Mouse (Mus musculus) thymus, adult 18-20 months (tissue): Measurements from ENCODE around the gene Dock1.

Experiments used
- DNase-seq, 2 experiments: peaks; one replicate each; pipeline ENCODE4 v3.0.0; 2022; ENCODE audit warnings: mixed read lengths in 2 of 2

Dock1 gene

DNA sequence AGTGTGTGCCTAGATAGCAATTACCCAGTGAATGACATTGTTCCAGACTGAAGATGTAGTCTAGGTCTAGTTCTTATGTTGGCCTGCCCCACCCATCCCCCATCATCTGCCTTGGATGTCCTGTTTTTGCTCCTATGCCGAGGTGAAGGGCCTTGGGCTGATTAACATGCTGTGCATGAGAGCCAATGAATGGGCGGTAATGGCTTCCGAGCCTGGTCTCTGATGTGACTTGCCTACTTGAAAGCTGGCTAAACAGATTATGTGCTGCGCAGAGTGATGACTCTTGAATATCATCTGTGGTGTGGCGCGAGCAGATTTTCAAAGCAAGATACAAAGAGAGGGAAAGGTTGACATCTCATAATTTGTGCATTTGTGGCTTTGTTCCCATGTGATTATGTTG lies 191.5 kb downstream of the Dock1 start:
- DNase-seq: no peak

DNA sequence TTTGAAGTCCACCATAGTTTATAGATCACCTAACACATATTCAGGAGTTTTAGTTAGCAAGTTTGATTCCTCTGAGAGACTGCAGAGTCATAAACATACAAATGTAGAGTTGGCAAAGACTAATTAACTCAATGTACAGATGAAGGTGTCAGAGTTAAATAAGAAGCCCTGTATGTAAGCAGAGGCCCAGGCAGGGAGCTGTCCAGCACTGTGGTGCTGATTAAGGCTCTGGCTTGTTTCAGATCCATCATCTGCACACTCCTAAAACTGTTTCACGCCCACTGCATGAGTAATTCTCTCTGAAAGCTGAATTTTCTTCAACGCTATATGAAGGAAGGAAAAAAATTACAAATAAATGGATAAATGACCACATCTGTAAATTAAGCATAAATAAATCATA lies 193.7 kb downstream of the Dock1 start:
- no peak for DNase-seq

DNA sequence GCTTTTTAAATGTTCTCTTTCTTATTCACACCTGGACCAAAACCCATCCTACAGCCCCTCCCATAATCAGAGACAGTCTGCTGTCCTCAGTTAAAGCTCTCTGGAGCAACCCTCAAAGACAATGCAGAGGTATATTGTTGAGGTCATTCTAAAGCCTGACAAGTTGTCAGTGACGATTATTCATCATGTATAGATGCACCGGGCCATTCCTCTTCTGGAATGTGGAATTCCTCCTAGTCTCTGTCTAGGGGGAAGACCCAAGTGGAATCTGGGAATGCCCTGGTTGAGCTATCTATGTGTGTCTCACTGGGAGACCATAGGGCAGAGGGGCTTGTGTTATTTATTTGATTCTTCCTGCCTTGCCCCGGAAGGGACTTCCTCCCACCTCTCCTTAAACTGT lies 202.1 kb downstream of the Dock1 start:
- DNase-seq: no peak

DNA sequence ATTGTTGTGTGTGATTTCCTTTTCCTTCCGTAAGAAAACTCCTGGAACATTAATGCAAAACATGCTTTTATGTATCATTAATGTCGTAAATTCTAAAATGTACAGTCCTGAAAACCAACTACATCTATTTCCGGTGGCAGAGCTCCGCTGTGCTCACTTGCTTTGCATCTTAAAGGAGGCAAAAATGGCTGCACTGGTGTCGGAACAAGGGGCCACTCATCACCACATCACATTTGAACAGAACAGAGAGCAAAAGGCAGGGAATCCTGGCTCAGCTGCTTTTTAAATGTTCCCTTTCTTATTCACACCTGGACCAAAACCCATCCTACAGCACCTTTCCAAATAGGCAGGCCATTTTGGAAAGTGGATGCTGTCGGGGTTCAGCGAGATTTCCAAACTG lies 202.5 kb downstream of the Dock1 start:
- DNase-seq: no peak

DNA sequence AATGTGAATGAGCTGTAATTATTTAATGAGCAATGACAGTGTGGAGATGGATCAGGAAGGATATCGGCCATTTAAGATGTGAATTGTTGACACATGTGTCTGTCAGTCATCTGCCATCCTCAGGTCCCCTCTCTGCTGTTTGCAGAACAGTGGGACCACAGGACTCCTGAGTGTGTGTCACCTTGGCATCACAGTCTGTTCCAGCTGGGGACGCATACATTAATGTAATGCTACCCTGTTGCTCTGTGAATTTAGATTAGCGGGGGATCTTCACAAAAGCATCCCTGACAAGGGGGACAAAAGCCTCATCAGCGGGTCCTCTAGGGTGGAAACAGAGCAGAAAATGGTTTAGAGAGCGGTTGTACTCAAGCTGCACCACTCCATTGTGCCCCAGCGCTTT lies 208.5 kb downstream of the Dock1 start:
- DNase-seq: no peak

DNA sequence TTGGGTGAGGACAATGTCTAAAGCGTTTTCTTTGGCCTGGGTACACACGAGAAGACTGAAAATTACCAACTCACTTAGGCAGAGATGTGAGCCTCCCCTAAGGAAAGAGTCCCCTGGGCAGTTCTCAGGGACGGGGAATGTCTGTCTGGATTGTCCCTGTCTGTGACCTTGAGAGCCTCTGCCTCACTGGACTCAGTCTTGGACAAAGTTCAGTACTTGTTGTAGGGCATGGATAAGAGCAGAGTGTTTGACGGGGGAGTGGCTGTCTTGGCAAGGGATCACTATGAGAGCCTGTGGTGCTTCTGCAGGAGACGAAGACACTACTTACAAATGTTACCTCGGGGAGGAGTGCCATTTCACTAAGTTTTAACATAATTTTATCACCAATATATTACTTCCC lies 210.0 kb downstream of the Dock1 start:
- DNase-seq: no peak

DNA sequence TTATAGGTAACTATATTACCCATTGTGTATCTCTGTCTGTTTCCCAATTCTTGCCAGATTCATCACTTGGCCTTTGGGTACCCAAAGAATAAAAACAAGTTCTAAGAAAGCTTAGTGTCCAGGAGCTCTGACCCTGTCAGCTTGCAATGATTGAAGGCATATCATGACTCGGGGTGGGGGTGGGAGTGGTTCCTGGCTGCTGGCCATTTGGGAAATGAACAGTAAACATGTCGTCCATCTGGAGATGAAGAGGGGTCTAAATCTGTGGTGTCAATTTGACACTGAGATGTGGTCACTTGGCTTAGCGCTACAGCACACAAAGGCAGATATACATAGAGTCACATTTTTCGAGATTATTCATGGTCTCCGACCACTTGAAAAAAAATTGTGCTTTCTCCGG lies 213.1 kb downstream of the Dock1 start:
- DNase-seq: no peak

DNA sequence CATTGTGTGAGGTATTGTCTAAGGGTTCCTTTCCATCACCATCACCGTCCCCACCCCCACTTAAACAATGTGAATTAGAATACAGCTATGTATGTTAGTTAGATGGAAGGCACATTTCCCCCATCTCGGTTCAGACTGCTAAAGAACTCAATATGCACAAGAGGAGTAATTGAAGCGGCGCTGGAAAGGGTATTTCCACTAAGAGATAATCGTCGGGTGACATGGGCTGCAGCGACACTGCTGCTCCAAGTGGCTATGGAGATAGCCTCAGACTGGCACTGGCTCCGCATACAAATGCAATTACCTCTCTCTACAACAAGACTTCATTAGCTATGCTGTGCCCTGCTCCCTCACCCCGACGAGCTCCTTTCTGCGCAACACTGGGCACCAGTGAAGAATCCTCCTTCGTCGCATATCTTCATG lies 222.0 kb downstream of the Dock1 start:
- no peak for DNase-seq

DNA sequence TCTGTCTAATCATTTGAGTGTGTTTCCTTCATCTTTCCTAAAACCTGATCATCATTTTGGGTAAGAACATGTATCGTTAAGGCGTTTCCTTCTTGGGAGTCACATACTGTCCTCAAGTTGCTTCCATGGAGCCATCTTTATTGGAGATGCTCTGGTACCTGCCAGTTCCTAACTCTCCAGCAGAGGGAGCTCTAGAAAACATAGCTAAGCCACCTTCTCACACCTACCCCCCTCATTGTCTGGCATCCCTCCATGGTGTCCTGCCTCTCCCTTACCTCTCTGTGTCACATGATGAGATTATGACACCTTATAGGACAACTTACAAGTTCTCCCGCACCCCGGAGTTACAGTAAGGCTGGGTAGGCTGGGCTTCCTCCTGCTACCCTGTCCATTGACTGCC lies 222.5 kb downstream of the Dock1 start:
- no peak for DNase-seq

DNA sequence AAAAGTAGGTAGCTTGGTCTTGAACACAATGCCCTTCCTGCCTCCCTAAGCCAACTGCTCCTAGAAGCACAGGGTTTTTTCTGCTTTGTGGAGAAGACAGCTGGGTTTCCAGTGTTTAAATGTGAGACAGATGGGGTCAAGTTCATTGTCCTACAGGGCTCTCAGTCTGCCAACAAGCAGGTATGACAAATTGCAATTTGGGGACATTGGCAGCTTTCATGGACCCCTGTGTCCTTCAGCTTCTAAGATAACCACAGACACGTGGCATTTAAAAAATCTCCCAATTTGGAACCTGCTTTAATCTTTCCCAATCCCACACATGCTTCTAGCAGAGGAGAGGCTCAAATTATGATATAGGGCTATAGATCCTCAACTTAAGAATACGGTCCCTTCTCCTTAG lies 224.2 kb downstream of the Dock1 start:
- no peak for DNase-seq

DNA sequence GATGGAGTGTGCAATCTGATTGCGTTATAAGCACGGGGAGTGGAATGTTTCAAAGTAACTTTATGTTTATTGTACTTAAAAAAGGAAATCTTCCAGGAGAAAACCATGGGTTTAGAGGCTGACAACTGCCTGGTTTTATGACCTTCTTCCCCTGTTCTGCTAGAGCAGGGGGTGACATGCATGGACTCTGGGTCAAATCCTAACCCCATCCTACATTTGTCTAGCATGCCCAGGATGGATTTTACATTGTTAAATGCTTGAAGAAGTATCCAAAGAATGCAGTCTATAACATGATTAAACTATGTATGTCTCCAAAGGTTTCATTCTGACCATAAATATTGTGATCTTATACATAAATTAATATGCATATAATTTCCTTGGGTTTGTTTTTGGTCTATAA lies 229.0 kb downstream of the Dock1 start:
- no peak for DNase-seq

DNA sequence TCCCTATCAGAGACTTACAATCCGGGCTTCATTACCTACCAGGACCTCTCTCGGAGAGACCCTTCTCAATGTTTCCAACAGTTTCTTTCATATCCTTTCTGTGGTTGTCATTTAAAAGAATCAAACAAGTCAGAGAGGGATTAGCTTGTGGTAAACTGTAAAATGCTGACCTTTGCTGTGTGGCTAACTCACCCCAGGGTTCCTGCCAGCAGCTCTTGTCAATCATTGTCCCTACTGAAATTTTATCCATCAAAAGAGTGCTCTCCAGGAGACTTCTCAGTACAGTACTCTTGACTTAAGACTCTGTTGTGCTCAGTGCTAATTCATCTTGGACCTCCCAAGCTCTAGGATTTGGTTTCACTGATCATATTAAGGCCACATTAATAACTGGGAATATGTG lies 231.5 kb downstream of the Dock1 start:
- no peak for DNase-seq

DNA sequence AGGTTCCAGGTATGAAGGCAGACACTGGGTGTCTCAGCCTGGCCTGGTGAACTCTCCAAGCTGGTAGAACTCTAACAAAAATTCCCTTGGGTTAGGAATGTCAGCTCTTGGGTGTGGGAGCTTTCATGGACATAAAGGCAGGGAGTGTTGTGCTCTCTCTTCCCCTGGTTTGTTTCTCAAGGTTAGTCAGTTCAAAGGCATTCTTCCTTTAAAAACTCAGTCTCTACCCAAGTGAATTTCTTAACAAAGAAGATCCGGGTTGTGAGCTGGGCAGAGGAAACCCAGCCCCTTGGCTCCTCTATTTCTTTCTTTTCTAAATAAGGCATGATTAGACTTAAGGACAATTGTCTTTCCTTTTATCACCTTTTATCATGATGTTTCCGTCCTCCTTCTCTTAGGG lies 261.4 kb downstream of the Dock1 start:
- no peak for DNase-seq

DNA sequence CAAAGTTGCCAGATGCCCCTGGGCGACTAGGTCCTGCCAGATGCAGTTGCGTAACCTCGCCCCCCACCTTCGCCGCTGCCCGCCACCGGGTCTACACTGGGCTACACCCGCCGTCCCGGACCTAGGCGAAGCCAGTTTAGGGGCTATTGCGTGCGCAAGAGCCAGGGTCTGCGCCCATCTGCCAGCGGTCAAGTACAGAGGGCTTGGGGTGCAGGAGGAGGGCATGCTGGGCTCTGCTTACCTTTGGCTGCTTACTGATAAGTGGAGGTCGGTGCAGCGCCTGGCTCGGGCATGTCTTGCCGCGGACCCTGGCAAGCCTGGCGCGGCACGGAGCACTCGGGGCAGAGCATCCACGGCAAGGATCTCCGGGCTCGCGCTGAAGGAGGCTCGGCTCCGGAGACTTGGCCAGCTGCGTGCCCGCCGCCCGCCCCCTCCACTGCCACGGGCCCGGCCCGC lies 267.0 kb downstream of the Dock1 start:
- no peak for DNase-seq

DNA sequence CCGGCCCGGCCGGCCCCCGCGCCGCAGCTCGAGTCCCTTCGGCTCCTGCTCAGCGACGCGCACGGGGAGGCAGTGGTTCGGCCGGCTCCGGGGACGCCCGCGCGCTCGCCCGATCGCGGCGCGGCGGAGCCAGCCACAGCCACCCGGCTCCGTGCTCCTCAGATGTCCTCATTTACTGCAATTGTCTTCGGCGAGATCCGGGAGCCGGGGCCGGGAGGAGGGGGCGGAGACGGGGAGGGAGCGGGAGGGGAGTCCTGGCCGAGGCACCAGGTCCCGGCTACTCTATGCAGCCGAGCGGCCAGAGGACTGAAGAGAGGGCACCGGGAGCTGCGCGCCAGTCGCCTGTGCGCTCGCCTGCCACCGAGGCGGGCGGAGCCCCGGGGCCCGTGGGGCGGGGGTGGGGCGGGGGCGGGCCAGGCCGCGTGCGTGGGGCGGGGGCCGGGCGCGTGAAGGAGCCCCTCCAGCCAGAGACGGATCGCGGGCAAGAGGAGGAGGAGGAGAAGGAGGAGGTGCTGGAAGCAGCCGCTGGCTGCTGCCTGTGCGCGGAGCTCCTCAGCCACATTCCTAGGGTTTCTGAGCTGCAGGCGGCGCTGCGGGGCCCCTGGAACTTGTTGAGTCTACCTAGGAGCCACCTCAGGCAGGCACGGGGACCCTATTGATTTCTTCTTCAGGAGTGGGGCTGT lies 267.6 kb downstream of the Dock1 start, which contains the start of gene Fam196a:
Gene Fam196a, minus strand, starts transcription at position 504 of the 683 bp plus-strand sequence.
- DNase-seq: no peak

DNA sequence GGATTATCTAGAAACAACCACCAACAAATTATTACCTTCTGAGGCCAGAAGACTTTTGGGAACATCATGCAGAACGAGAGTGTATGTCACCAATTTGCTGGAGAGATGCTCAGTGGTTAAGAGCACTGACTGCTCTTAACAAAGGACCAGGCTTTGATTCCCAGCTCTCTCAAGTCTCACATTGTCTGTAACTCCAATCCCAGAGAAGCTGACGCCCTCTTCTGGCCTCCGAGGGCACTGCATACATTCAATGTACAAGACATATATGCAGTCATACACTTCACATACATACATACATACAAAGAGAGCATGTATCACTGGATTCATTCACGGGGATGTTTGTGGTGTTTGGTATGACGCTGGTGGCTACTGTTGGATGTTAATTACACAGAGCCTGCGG lies 271.4 kb downstream of the Dock1 start:
- DNase-seq: no peak

DNA sequence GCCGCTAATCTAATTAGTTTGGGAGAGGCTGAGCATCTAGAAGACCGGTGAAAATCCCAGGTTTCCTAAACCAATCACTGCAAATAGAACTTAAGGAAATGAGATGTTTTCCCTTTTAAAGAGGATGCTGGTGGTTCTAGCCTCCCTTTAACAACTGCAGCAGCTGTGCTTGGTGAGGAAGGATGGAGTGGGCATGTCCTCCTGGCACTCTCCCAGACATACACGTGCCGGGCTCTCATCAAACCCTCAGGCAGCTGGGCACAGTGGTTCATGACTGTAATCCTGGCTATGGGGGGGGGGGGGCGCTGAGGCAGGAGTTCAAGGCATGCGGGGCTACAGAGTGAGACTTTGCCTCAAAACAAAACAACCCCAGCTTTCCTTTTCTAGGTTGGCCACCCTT lies 272.6 kb downstream of the Dock1 start:
- DNase-seq: no peak

DNA sequence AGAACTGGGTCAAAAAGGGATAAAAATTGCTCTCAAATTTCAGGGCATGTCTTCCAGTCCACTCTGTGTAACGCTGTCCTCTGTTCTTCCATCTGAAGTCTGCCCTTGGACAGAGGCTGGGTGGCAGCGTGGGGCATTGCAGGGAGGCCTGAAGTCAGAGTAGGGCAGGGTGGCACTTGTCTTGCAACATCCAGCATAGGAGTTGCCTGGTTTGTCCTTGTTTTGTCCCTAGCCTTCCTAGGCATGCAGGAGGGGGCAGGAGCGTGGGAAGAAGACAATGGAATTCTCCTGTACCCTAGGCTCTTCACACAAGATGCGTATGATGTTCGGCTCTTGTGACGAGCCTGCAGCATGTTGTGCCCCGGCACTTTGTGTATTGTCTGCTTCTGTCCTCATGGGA lies 273.2 kb downstream of the Dock1 start:
- DNase-seq: no peak

DNA sequence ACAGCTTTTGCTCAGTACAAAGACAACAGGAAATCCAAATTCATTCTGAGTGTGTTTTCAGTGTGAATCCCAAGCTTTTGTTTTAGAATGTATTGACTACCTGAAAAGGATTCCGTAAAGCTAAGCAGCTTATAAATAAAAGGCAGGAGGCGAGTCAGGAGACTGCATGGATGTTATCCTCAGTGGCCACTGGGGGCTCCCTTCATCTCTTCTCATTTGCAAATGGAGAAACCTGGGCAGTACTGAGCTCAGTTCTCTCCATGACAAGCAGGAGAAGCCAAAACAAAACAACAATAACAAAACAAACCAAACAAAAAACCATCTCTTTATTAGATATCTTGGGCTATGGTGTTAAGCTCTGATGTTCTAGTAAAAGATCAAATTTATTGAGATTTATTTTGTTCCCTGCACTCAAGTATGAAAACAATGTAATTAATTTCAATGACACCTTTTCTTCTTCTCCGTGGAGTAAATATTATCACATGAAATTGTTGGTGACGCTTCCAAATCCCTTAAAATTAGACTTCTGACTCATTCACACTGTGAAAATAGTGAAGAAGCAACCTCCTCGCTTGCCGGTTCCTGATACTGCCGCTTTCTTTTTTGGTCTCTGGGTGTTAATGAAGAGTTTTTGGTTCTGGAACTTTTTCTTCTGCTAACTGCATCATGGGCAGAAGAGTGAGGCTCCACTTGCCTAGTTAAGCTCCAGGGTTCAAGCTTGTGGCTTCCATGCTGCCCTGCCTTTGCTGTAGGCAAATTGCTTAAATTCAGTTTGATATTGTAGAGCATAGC lies 275.7 kb downstream of the Dock1 start:
- no peak for DNase-seq

DNA sequence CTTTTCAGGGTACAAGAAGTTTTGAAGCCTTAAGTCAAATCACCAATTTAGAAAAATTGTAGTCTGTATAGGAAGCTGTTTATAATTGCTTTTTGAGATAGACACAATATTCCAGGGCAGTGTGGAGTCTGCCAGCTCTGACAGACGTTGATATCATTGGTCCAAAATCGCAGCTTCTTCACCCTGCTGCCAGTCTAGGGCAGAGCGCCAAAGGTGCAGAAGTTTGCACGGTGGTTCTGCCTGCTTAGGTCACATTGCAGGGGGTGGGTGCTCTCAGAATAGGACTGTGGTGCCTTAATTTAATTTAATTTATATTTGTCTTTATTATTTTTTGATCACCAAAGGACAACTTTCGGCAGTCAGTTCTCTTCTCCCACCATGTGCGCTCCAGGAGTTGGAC lies 288.6 kb downstream of the Dock1 start:
- no peak for DNase-seq

DNA sequence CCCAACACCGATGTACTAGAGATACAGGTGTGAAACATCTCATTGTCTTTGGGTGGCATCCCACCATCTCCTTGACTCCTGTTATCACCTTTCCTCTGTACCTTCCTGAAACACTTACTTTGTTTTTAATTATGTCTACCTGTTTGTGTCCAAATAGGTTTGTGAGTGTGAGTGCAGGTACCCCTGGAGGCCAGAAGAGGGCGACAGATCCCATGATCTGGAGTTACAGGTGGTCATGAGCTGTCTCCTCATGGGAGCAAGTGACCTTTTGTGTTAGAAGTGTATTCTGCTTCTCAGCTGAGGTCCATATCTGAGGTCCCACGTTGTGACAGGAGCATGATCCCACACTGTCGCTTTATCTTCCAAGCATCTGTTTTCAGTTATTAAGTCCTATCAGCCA lies 290.4 kb downstream of the Dock1 start:
- DNase-seq: no peak

DNA sequence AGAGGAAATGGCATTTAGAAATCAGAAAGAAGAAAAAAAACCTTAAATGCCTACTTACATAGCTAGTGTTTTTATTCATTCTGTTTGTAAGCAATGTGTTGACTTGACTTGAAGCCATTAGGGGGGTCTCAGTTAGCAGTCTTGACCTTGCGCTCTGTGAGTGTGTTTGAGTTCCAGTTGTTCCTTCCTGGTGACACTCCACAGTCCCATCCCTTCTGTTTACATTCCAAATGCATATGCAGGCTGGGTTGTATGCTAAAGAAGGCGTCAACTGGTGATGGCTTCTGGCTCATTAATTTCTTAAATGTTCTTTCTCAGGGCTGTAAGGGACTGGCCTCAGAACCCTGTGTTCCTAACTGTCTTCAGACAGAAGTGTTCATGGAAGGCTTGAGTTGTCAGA lies 291.2 kb downstream of the Dock1 start:
- no peak for DNase-seq

DNA sequence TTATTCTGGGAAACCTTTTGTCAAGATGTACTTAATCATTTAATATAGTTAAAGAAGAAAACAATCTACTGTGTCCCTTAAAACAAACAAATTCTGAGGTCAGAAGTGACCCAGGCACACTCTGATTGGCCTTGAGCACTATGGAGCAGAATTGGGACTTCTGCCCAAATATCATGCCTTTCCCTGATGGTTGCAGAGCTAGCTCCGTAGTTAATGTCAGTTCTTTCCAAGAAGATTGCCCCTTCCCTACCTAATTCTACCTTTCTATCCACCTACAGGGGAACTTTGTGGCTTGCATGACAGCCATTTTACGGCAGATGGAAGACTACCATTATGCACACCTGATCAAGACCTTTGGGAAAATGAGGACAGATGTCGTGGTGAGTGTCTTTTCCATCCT lies 319.8 kb downstream of the Dock1 start:
- no peak for DNase-seq

DNA sequence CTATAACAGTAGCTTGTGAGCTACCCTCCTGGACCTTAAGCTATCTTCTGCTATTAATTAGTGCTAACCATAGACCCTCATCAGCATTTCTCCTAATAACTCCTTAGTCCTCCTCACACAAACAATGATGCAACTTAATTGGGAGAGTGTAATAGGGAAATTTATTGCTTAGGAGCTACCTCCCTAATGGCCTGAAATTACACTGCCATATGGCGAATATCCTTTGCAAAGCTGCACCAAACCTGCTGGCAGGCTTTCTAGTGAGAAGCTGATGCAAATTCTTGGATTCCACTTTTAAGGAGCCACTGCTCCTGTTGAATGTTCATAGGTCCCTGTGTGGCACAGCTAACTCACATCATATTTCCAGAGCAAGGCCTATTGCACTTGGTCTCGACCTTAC lies 320.5 kb downstream of the Dock1 start:
- DNase-seq: no peak

DNA sequence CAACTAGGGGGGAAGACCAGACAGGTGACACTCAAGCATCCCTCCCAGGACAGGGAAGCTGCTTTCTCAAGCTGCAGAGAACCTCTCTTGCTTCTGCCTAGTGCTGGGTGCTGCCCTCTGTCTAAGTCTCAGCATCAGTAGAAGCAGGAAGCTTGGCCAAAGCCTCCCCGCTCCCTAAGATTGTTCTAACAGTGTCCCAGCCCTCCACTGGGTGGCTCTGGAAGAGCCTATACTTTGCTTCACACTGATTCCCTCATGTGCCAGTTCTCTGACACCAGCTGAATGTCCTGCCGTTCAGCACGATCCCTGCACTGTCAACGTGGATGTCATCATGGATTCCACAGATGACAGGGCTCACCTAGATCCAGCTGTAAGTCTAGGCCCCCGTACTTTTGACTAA lies 324.5 kb downstream of the Dock1 start:
- no peak for DNase-seq
